Mouse (Mus musculus) small intestine, adult 2 months (tissue): ENCODE measurements around the gene Wdr59.

Experiments used
- CTCF ChIP-seq: fragments of 200-500 bp; IDR thresholded peaks from 2 replicates; pipeline ENCODE4 v1.5.1; 2012; ENCODE audit warnings: low read depth, mild to moderate bottlenecking, control low read depth, inconsistent platforms, low read length, moderate library complexity, mixed read lengths; ENCODE audit not compliant: insufficient replicate concordance, insufficient read length; ENCODE audit errors: extremely low read depth
- POLR2A ChIP-seq: fragments of 200-500 bp; IDR thresholded peaks from 2 replicates; pipeline ENCODE4 v1.6.1; 2012; ENCODE audit warnings: low read depth, mild to moderate bottlenecking, control low read depth, inconsistent platforms, low read length, moderate library complexity

DNA sequence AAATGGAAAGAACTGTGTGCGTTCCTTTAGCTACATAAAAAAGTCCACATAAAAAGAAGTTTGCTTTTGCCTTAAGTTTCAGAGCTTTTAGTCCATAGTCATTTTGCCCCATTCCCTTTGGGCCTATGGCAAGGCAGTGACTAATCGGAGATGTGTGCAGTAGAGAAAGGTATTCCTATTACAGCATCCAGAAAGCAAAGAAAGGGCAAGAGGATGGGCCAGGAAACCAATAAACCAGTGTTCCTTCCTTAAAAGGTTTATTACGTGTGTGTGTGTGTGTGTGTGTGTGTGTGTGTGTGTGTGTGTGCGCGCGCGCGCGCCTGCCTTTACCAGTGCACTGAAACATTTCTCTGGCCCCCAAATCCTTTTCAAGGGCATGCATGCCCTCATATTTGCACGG is 49.8 kb upstream of the Wdr59 start:
- TF ChIP-seq CTCF (no peak), POLR2A (no peak)
